Mouse (Mus musculus) neural tube, embryonic 10.5 days (tissue): Measurements from ENCODE around the gene Map2k5.
A peak's percentile ranks its signal among the peaks of the same experiment; 100 is the strongest.

Experiments used
- DNase-seq: peaks from one replicate; pipeline ENCODE4 v3.0.0-alpha.2; 2017; ENCODE audit warnings: low spot score; ENCODE audit errors: extremely low spot score

Gene Map2k5

DNA sequence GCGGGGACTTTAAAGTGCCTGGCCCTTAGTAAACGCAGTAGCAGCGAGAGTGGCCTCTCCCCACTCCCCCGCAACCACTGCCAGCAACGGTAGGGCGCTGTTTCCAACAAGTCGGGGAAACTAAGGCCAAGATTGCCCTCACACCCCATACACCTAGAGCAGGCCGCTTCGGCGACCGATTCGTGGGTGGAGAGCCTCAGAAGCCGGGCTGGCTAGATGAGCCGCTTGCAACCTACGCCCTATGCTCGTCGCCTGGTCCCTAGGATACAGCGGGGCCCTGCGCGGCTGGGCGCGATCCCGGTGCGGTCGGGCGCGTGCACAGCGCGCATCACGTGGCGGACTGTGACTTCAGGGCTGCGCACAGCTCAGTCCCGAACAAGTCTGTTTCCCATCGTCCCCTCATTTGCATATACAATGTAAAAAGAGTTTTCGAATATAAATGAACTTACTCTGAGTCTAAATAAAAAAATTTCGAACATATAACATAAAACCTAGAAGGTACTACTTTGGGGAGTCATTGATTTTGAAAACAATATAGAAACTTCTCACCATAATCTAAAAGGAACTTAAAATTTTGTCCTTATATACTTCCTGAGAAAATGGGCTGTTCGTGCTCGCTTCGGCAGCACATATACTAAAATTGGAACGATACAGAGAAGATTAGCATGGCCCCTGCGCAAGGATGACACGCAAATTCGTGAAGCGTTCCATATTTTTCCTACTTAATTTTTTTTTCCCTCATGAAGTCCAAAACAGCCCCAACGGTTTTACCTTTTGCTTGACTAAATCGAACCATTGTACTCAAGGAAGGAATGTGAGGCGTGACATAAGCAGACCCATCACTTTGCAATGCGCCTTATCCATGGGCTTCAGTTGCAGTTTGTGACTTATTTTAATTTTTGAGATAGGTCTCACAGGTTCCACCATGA lies 244.8 kb downstream of the Map2k5 start:
- peak; percentile 97 for DNase-seq

- DNase-seq: peak; percentile 73
Measured at GRCm38 (mm10) chr9:63131957-63132602, 245.6 kb downstream of the Map2k5 start.

DNA sequence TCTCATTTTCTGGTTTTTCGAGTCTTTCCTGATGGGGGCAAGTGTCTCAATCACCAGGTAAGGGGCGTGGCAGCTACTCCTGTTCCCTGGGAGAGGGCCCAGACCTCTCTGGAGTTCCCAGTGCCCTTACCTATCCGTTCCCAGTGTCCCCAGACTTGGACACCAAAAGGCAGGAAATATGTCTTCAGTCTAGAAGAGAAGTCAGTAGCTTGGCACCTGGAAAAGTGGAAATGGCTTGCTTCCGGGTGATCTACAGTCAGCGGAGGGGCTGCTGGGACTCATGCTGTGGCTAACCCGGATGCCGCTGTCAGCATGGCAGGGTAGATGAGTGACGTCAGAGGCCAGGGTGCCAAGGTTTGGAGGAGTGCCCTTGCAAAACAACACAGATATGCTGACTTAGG lies 248.1 kb downstream of the Map2k5 start:
- no peak for DNase-seq

- no peak for DNase-seq
Measured at GRCm38 (mm10) chr9:63124512-63124911, 253.2 kb downstream of the Map2k5 start.

- DNase-seq: peak; percentile 94
Measured at GRCm38 (mm10) chr9:63123451-63124438, 254.0 kb downstream of the Map2k5 start.

DNA sequence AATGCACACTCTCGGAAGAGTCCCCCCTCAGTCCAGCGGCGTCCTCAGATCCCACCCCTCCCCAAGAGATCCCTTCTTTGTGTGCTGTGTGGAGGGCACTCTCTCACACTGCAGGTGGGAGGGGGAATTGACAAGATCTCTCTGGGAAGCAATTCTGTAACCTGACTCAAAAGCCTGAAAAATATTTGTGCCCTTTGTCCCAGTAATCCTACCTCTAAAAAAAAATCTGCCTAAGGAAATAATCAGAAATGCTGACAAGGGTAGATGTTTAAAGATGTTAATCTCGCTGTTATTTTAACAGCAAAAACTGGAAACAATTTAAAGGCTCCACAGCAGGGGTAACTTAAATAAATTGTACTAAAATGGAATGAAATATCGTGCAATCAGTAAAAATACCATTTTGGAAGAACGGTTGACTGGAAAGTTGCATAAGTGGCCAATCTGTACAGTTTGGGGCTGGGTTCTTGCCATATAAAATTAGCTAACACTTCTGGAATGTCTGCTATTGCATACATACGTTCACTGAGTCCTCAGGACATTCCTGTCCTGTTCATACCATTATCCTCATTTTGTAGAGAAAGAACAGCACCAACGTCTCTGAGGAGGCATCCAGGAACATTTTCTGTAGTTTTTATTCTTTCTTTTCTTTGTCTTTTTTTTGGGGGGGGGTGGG lies 255.4 kb downstream of the Map2k5 start:
- DNase-seq: no peak

GRCm38 (mm10) chr9:63118385-63118784 lies 259.3 kb downstream of the Map2k5 start:
- no peak for DNase-seq
